Mouse (Mus musculus) Patski (cell line): ENCODE measurements at regions not wholly inside any gene's neighbourhood (a gene's known extent, or its start where the extent isn't known, plus 50 kb on each side); places are given as distances from the start of the nearest gene placed in this dataset.

ENCODE experiments used
- ATAC-seq: fragments of 100-300 bp; one replicate; pipeline ENCODE4 v1.8.0; 2021
- CTCF ChIA-PET: fragments of 350-600 bp; sonication (Branson Sonifier 250); formaldehyde crosslinking; loops from one replicate; lab custom pipeline; 2022; ENCODE audit warnings: inconsistent platforms; lab: Charles Lee
- POLR2A ChIA-PET: fragments of 350-600 bp; sonication (Branson Sonifier 250); formaldehyde crosslinking; loops from one replicate; lab custom pipeline; 2022; ENCODE audit warnings: antibody characterized with exemption, inconsistent platforms; lab: Charles Lee
- DNase-seq: peaks from one replicate; pipeline ENCODE4 v3.0.0-alpha.2; 2011; ENCODE audit warnings: low read depth, low spot score
- H3K27me3 ChIP-seq: fragments of 371-371 bp; one replicate; pipeline ENCODE4 v1.5.1; 2021
- CTCF ChIP-seq: fragments of 100-300 bp; IDR thresholded peaks from one replicate; pipeline ENCODE4 v1.5.1; 2021
- in situ Hi-C: fragments of 300-500 bp; cut with MboI; formaldehyde crosslinking; loops from 3 replicates; pipeline ENCODE4 v1.11.1; 2018; ENCODE audit warnings: low pct_unique_long_range_greater_than_20kb, mixed read lengths

DNA sequence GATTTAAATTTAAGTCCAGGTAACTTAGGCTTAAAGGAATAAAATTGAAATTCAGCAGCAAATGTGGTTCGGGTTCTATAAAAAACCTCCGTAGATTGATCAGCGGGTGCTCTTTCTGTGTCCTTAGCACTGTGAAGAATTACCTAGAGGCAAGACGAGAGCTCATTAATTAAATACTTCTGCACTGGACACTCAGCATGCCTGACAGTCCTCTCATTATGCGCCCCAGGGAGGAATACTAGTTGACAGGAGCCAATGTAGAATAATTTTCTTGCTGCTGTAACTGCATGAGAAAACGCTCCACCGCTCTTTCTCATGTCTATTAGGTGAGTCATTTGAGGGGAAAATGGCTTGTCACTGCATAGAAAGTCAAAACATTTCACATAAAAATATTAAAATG, 228.1 kb downstream of the Brms1l start:
- CTCF ChIA-PET = interaction anchor here (1.2 kb wide), 1 partner anchor 11 kb away, joined by 3 read pairs; no protein-coding TSS in a partner anchor
- TF ChIP-seq CTCF = no peak
- no peak for DNase-seq
- in situ Hi-C loops = loop anchor here (25.0 kb wide), 1 partner anchor 173 kb away; no protein-coding TSS in a partner anchor
- POLR2A ChIA-PET = no interaction called here
- no peaks in the 10 kb centered on the region for H3K27me3 ChIP-seq
- ATAC-seq = no peak

DNA sequence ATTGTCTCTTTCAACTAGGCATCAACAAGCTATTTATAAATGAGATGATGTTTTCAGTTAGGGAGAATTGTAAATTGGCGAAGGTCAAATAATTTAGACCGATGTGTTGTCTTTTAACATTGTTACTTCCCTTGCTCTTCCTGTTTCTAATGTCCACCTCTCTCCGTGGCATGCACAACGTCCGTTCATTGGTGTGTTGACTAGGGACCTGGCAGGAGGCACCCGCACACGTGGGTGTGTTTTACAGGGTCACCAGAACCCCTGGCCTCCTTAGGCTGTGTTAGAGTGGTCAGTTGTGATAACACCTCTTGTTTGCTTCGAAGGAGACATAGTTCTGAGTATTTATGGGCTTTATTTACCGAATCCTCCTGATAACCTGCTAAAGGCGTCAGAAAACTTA, 222.8 kb downstream of the Brms1l start:
- ChIA-PET POLR2A (no interaction called here), CTCF (interaction anchor here (1.1 kb wide), 1 partner anchor 482 kb away, joined by 3 read pairs; no protein-coding TSS in a partner anchor)
- DNase-seq (no peak), ATAC-seq (no peak)
- in situ Hi-C loops = loop anchor here (5.0 to 25.0 kb wide), 4 partner anchors 178 to 586 kb away; no protein-coding TSS in a partner anchor
- no peak for TF ChIP-seq CTCF
- no peaks in the 10 kb centered on the region for H3K27me3 ChIP-seq

DNA sequence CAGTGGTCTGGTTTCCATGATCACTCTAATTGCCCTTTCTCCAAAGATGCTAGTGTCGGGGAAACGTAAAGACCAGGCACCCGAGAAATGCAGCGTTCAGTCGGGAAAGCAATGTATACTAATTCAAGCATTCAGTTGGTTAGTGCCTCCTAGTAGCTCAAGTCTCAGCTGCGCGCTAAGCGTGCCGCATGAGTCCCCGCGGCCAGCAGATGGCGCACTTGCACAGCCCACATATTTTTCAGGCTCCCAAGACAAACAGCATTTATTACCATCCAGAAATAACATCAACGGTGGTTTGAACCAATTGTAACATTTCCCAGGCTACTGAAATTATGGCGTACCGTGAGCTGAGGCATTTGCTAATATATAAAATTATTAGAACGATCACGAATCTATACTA, 222.3 kb downstream of the Brms1l start:
- POLR2A ChIA-PET = no interaction called here

DNA sequence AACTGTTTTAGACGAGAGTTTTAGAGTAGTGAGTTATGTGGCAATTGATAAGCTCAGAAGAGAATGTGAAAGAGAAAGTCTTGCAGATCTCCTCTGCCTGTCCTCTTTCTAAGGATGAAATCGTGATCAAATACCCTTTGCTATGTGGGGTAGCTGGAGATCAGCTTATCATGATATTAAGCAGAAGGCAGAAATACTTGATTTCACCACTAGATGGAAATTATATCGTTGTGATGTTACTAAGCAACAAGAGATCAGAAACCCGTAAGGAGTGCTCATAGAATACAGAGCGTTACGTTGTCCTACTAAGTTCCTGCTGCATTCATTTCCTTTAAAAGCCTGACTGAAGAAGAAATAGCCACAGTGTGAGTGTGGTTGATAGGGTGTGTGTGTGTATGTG, 219.3 kb downstream of the Brms1l start:
- in situ Hi-C loops = loop anchor here (5.0 to 25.0 kb wide), 4 partner anchors 182 to 589 kb away; no protein-coding TSS in a partner anchor
- ChIA-PET POLR2A (no interaction called here), CTCF (no interaction called here)
- DNase-seq = no peak
- H3K27me3 ChIP-seq = no peaks in the 10 kb centered on the region
- TF ChIP-seq CTCF = no peak
- ATAC-seq = no peak

More for the DNA sequence above, 222.3 kb downstream of the Brms1l start:
- H3K27me3 ChIP-seq = no peaks in the 10 kb centered on the region
- CTCF ChIA-PET = interaction anchor here (1.1 kb wide), 1 partner anchor 483 kb away, joined by 3 read pairs; no protein-coding TSS in a partner anchor
- DNase-seq (peak; percentile 10), ATAC-seq (peak; percentile 35)
- in situ Hi-C loops = loop anchor here (5.0 to 25.0 kb wide), 4 partner anchors 179 to 586 kb away; no protein-coding TSS in a partner anchor
- TF ChIP-seq CTCF = peak; percentile 98

DNA sequence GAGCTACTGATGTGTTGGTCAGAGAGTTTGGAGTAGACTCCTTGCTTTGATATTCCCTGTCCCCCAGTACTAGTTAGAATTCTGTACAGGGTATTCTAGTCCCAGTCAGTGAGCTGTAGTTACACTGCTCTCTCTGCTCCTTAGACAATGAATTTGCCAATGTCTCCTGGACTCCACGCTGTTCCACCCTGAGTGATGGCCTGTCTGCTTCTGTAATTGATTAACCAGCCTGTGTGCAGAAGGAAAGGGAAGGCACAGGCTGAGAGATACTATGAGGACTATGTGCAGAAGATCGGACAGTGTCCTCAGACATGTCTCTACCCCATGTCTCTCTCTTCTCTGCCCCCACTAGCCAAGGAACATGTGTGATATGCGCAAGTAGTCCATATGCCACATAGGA, 209.9 kb downstream of the Brms1l start:
- H3K27me3 ChIP-seq = peaks cover 5% of the 10 kb centered on the region
- ATAC-seq (no peak), DNase-seq (no peak)
- TF ChIP-seq CTCF = no peak
- in situ Hi-C loops = no loop called here
- ChIA-PET CTCF (no interaction called here), POLR2A (no interaction called here)

DNA sequence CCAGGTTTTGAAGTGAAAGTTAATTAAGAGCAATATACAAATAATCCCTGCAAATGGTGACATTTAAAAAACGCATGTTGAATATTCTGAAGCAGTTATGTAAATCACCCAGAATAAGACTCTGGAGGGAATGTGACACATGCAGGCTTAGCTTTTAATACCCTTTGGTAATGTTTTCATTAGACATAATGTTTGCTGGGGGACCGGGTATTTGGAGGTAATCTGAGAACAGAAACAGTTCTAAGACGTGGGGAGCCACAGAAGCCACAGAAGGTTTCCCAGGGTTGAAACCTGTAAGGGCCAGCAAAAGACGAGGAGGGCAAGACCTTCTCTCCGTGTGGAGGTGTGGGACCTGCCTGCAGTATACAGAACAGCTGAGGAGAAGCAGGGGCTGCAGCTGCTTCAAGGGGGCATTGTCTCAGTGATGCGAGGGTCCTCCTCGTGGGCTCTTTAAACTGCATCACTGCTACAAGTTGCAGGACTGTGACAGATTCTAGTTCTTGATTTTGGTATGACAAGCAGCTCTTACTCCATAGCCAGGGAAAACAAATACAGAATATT, 184.9 kb downstream of the Brms1l start:
- CTCF ChIA-PET = interaction anchor here (1.1 kb wide), 1 partner anchor 17 kb away, joined by 3 read pairs; no protein-coding TSS in a partner anchor

DNA sequence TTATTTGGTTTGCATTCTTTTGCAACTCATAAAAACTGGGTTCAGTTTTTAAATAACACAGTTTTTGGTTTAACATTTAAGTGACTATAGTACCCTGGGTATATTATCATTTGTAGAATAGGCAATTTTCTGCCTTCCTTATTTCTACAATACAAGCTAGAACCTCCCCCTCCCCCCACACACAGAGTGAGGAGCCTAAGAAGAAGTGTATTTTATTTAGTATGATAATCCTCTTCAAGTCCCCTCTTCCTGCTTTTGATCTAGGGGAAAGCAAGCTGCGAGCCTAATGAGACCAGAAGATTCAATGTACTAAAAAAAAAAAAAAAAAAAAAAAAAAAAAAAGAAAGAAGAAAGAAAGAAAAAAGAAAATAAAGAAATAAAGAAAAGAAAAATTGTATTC, 184.4 kb downstream of the Brms1l start:
- TF ChIP-seq CTCF = no peak
- ATAC-seq (no peak), DNase-seq (no peak)
- no peaks in the 10 kb centered on the region for H3K27me3 ChIP-seq
- ChIA-PET POLR2A (no interaction called here), CTCF (interaction anchor here (1.1 kb wide), 1 partner anchor 16 kb away, joined by 3 read pairs; no protein-coding TSS in a partner anchor)
- in situ Hi-C loops = no loop called here

More for the DNA sequence above, 184.9 kb downstream of the Brms1l start:
- H3K27me3 ChIP-seq = peaks cover 3% of the 10 kb centered on the region
- POLR2A ChIA-PET = no interaction called here
- TF ChIP-seq CTCF = no peak
- ATAC-seq = no peak
- in situ Hi-C loops = no loop called here
- DNase-seq = no peak

DNA sequence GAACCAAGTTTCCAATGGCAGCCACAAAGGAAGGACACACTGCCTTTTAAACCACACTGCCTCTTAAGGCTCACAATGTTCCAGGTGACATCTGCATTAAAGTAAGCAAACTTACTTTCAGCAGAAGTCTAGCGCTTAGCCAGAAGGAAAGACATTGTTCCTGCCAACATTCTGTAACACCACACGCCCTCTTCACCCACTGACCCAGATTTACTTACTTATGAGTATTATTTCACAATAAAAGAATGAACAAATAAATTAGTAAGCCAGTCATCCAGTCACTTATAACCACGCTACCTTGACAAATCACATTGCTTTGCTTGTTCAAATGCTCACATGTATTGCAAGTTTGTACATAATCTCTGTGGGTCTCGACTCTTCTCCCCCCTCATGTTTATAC, 173.9 kb downstream of the Brms1l start:
- no peak for DNase-seq
- H3K27me3 ChIP-seq = peaks cover 4% of the 10 kb centered on the region
- ChIA-PET CTCF (no interaction called here), POLR2A (interaction anchor here (0.6 kb wide), 1 partner anchor 76 kb away, joined by 4 read pairs; no protein-coding TSS in a partner anchor)
- ATAC-seq = no peak
- TF ChIP-seq CTCF = no peak
- in situ Hi-C loops = no loop called here

DNA sequence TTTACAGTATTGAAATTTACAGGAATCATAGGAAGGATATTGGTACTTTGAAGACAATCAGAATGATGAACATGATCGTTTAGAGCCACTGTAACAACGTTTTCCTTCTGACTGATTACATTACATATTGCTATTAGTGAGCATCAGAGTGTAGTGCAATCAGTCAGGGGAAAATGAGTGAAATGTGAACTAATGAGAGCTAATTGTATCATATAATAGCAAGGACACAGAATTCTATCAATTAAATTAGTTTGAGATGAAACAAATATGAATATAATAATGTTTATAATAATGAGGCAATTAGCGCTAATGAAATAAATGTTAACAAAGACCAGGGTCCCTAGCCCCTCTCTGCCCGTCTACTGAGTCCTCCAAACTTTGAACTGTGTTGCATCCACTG, 169.7 kb downstream of the Brms1l start:
- no peak for TF ChIP-seq CTCF
- ChIA-PET POLR2A (no interaction called here), CTCF (interaction anchor here (1.1 kb wide), 1 partner anchor 15 kb away, joined by 4 read pairs; no protein-coding TSS in a partner anchor)
- no peak for ATAC-seq
- DNase-seq = no peak
- peaks cover 8% of the 10 kb centered on the region for H3K27me3 ChIP-seq
- in situ Hi-C loops = no loop called here

DNA sequence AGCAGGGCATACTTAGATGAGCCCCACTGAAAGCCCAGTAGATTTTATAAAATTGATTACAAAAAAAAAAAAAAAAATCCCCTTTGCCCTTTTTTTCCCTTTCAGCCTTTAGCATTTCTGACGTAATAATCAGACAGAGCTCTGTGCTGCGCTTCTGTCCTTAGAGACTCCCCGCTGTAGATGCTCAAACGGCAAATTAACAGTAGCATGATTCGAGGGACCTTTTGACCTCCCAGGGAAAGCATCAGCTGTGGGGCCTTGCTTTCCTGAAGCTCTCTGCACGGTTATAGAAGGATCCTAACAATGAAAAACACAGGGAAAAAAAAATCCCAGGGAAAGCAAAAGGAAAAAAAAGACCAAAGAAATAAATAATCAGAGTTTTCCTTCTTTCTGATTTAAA, 169.2 kb downstream of the Brms1l start:
- DNase-seq = no peak
- no peak for ATAC-seq
- in situ Hi-C loops = no loop called here
- H3K27me3 ChIP-seq = peaks cover 8% of the 10 kb centered on the region
- ChIA-PET POLR2A (no interaction called here), CTCF (no interaction called here)
- no peak for TF ChIP-seq CTCF

DNA sequence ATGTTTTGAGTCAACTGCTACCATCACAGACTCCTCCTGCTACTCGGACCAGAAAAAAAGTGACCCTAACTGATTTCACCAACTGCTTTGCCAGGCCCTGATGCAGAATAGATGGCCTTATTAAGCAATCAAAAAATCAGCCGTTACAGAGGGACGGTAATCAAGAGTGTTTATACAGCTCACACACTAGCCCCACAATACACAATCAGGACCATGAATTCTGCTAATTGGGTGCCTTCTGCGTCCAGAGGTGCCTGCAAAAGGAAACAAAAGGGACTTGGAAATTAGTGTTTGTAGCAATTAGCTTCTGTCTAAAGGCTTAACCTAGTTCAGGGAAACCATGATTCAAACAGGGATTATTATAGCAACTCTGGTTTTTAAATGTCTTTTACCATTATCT, 168.4 kb downstream of the Brms1l start:
- peaks cover 8% of the 10 kb centered on the region for H3K27me3 ChIP-seq
- TF ChIP-seq CTCF = no peak
- DNase-seq (no peak), ATAC-seq (no peak)
- ChIA-PET POLR2A (no interaction called here), CTCF (interaction anchor here (1.2 kb wide), 1 partner anchor 16 kb away, joined by 3 read pairs; no protein-coding TSS in a partner anchor)
- in situ Hi-C loops = no loop called here
